Mouse (Mus musculus): ENCODE data around the gene Acot10. TPM values are rescaled to one million over a fixed set of nuclear protein-coding genes. Genes with fewer than 3 reads are reported as not detected.
"Not testable (repeated sequence)": the region's sequence is repeated elsewhere in the genome, so short reads cannot be mapped to it uniquely, and the experiment has no call there.

The Acot10 gene
- not detected in 2 replicates for polyA plus RNA-seq (2016; fragmentation: Nextera tagmentation; extraction: Ambion mirVana)

- H3K4me2 ChIP-seq: no peak within 1 kb of the TSS
- H3K9me3 ChIP-seq: no peaks in the 10 kb centered on the region
- no peak for ATAC-seq (ENCODE audit: low FRiP score)
- WGBS: 93% methylated on average over 10 of the region's 10 CpGs
- no peak within 1 kb of the TSS for H3K4me3 ChIP-seq (replicated peaks)
- H3K9ac ChIP-seq: no peak within 1 kb of the TSS
- no peaks in the 10 kb centered on the region for H3K36me3 ChIP-seq (replicated peaks)
- no peaks in the 10 kb centered on the region for H3K4me1 ChIP-seq
- H3K27ac ChIP-seq: no peak within 1 kb of the TSS
- no peaks in the 10 kb centered on the region for H3K27me3 ChIP-seq
Measured at GRCm38 (mm10) chr15:20666650-20667049, at the start of gene Acot10. Acot10 (minus strand) TSS chr15:20666750.

GRCm38 (mm10) chr15:20711859-20712258 lies 45.3 kb upstream of the Acot10 start:
- H3K27ac ChIP-seq: no peak overlapping the region
- H3K27me3 ChIP-seq: no peaks in the 10 kb centered on the region
- no peak overlapping the region for H3K9ac ChIP-seq
- no peak overlapping the region for H3K4me3 ChIP-seq (replicated peaks)
- no peaks in the 10 kb centered on the region for H3K9me3 ChIP-seq
- no peak for ATAC-seq (ENCODE audit: low FRiP score)
- 86% methylated on average over 4 of the region's 4 CpGs for WGBS
- H3K36me3 ChIP-seq (replicated peaks): no peaks in the 10 kb centered on the region
- H3K4me1 ChIP-seq: no peaks in the 10 kb centered on the region
- H3K4me2 ChIP-seq: no peak overlapping the region

- WGBS: 91% methylated on average over 5 of the region's 5 CpGs
- Histone ChIP-seq H3K36me3 (replicated peaks) (no peaks in the 10 kb centered on the region), H3K9ac (no peak overlapping the region), H3K4me1 (no peaks in the 10 kb centered on the region), H3K27ac (no peak overlapping the region), H3K9me3 (no peaks in the 10 kb centered on the region), H3K4me3 (replicated peaks) (no peak overlapping the region), H3K27me3 (no peaks in the 10 kb centered on the region), H3K4me2 (no peak overlapping the region)
- ATAC-seq (ENCODE audit: low FRiP score): no peak
Measured at GRCm38 (mm10) chr15:20696229-20696628, 29.7 kb upstream of the Acot10 start.

- Histone ChIP-seq H3K9ac (no peak overlapping the region), H3K27me3 (no peaks in the 10 kb centered on the region), H3K36me3 (replicated peaks) (no peaks in the 10 kb centered on the region), H3K4me3 (replicated peaks) (no peak overlapping the region), H3K9me3 (no peaks in the 10 kb centered on the region), H3K4me1 (no peaks in the 10 kb centered on the region), H3K27ac (no peak overlapping the region), H3K4me2 (no peak overlapping the region)
- 52% methylated on average over 5 of the region's 5 CpGs for WGBS
- ATAC-seq (ENCODE audit: low FRiP score): no peak
Measured at GRCm38 (mm10) chr15:20684200-20684599, 17.6 kb upstream of the Acot10 start.

- 74% methylated on average over 2 of the region's 2 CpGs for WGBS
- no peak for ATAC-seq (ENCODE audit: low FRiP score)
- no peak overlapping the region for H3K4me2 ChIP-seq
Measured at GRCm38 (mm10) chr15:20682719-20683118, 16.2 kb upstream of the Acot10 start.

GRCm38 (mm10) chr15:20669507-20669906 lies 3.0 kb upstream of the Acot10 start:
- H3K4me2 ChIP-seq; H3K9ac ChIP-seq; H3K27me3 ChIP-seq; H3K4me1 ChIP-seq; H3K9me3 ChIP-seq; H3K36me3 ChIP-seq (replicated peaks); H3K4me3 ChIP-seq (replicated peaks); H3K27ac ChIP-seq; ATAC-seq (ENCODE audit: low FRiP score): not testable (repeated sequence)
- 49% methylated on average over 2 of the region's 2 CpGs for WGBS

More at GRCm38 (mm10) chr15:20682719-20683118, 16.2 kb upstream of the Acot10 start:
- Histone ChIP-seq H3K27ac (no peak overlapping the region), H3K9ac (no peak overlapping the region), H3K9me3 (no peaks in the 10 kb centered on the region), H3K4me3 (replicated peaks) (no peak overlapping the region), H3K27me3 (no peaks in the 10 kb centered on the region), H3K4me1 (no peaks in the 10 kb centered on the region), H3K36me3 (replicated peaks) (no peaks in the 10 kb centered on the region)

GRCm38 (mm10) chr15:20667989-20668388 lies 1.4 kb upstream of the Acot10 start:
- Histone ChIP-seq H3K4me2 (no peak overlapping the region), H3K27ac (no peak overlapping the region), H3K4me1 (no peaks in the 10 kb centered on the region), H3K4me3 (replicated peaks) (no peak overlapping the region), H3K9me3 (no peaks in the 10 kb centered on the region), H3K36me3 (replicated peaks) (no peaks in the 10 kb centered on the region), H3K27me3 (no peaks in the 10 kb centered on the region), H3K9ac (no peak overlapping the region)
- WGBS: 38% methylated on average over 1 of the region's 1 CpGs
- peak; percentile 23; the same call in 1 of the 2 replicates for ATAC-seq (ENCODE audit: low FRiP score)

GRCm38 (mm10) chr15:20667350-20667749 lies 800 bp upstream of the Acot10 start:
- no peak overlapping the region for H3K9ac ChIP-seq
- no peaks in the 10 kb centered on the region for H3K36me3 ChIP-seq (replicated peaks)
- no peak overlapping the region for H3K27ac ChIP-seq
- ATAC-seq (ENCODE audit: low FRiP score): no peak
- H3K9me3 ChIP-seq: no peaks in the 10 kb centered on the region
- H3K4me3 ChIP-seq (replicated peaks): no peak overlapping the region
- no peaks in the 10 kb centered on the region for H3K4me1 ChIP-seq
- no peaks in the 10 kb centered on the region for H3K27me3 ChIP-seq
- H3K4me2 ChIP-seq: no peak overlapping the region

- H3K36me3 ChIP-seq (replicated peaks): no peaks in the 10 kb centered on the region
- no peak overlapping the region for H3K9ac ChIP-seq
- no peaks in the 10 kb centered on the region for H3K4me1 ChIP-seq
- H3K4me2 ChIP-seq: no peak overlapping the region
- no peak overlapping the region for H3K27ac ChIP-seq
- ATAC-seq (ENCODE audit: low FRiP score): no peak
- H3K9me3 ChIP-seq: no peaks in the 10 kb centered on the region
- 81% methylated on average over 2 of the region's 2 CpGs for WGBS
- H3K4me3 ChIP-seq (replicated peaks): no peak overlapping the region
- H3K27me3 ChIP-seq: no peaks in the 10 kb centered on the region
Measured at GRCm38 (mm10) chr15:20660221-20660620, 6.3 kb downstream of the Acot10 start.

GRCm38 (mm10) chr15:20642905-20643414 lies 23.6 kb downstream of the Acot10 start:
- H3K9ac ChIP-seq: no peak overlapping the region
- no peaks in the 10 kb centered on the region for H3K27me3 ChIP-seq
- H3K9me3 ChIP-seq: no peaks in the 10 kb centered on the region
- H3K27ac ChIP-seq: no peak overlapping the region
- ATAC-seq (ENCODE audit: low FRiP score): no peak
- H3K4me2 ChIP-seq: no peak overlapping the region
- H3K4me1 ChIP-seq: no peaks in the 10 kb centered on the region
- H3K4me3 ChIP-seq (replicated peaks): no peak overlapping the region
- 92% methylated on average over 3 of the region's 3 CpGs for WGBS
- H3K36me3 ChIP-seq (replicated peaks): no peaks in the 10 kb centered on the region

- 74% methylated on average over 2 of the region's 2 CpGs for WGBS
- Histone ChIP-seq H3K4me1 (no peaks in the 10 kb centered on the region), H3K9ac (no peak overlapping the region), H3K9me3 (no peaks in the 10 kb centered on the region), H3K4me3 (replicated peaks) (no peak overlapping the region), H3K27me3 (no peaks in the 10 kb centered on the region), H3K4me2 (no peak overlapping the region), H3K36me3 (replicated peaks) (no peaks in the 10 kb centered on the region), H3K27ac (no peak overlapping the region)
- ATAC-seq (ENCODE audit: low FRiP score): no peak
Measured at GRCm38 (mm10) chr15:20639155-20639554, 27.4 kb downstream of the Acot10 start.

GRCm38 (mm10) chr15:20634593-20634992 lies 32.0 kb downstream of the Acot10 start:
- H3K9me3 ChIP-seq: no peaks in the 10 kb centered on the region
- WGBS: 79% methylated on average over 2 of the region's 2 CpGs
- H3K9ac ChIP-seq: no peak overlapping the region
- ATAC-seq (ENCODE audit: low FRiP score): no peak
- H3K4me3 ChIP-seq (replicated peaks): no peak overlapping the region
- H3K27me3 ChIP-seq: no peaks in the 10 kb centered on the region
- H3K27ac ChIP-seq: no peak overlapping the region
- H3K36me3 ChIP-seq (replicated peaks): no peaks in the 10 kb centered on the region
- no peak overlapping the region for H3K4me2 ChIP-seq
- no peaks in the 10 kb centered on the region for H3K4me1 ChIP-seq

Data from forebrain, embryonic 12.5 days (tissue).